Mouse (Mus musculus) small intestine, adult 2 months (tissue): ENCODE measurements around the gene Hspg2.

ENCODE experiments used
- CTCF ChIP-seq: fragments of 200-500 bp; IDR thresholded peaks from 2 replicates; pipeline ENCODE4 v1.5.1; 2012; ENCODE audit warnings: low read depth, mild to moderate bottlenecking, control low read depth, inconsistent platforms, low read length, moderate library complexity, mixed read lengths; ENCODE audit not compliant: insufficient replicate concordance, insufficient read length; ENCODE audit errors: extremely low read depth
- POLR2A ChIP-seq: fragments of 200-500 bp; IDR thresholded peaks from 2 replicates; pipeline ENCODE4 v1.6.1; 2012; ENCODE audit warnings: low read depth, mild to moderate bottlenecking, control low read depth, inconsistent platforms, low read length, moderate library complexity

DNA sequence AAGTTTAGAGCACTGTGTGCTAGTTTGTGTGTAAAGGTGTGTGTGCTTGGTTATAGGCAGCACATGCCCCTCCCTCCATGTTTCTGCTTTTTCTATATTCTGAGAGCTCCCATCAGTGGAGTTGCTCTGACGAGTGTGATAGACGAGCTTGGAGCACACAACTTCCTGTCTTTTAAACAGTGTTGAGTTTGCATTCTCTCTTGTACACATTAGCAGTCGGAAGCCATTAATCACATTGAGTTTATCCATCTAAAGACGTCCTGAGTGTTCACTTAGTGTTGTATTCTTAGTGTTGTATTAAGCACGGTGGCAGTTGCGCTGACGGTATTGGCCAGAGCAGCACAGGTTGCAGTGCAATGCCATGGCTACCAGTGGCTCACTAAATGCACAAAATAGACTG lies 140.7 kb downstream of the Hspg2 start:
- no peak for TF ChIP-seq POLR2A
- TF ChIP-seq CTCF = no peak
